17 mouse cellular contexts compared by ENCODE assay signal in genomic region chr13:37572983-37573382, GRCm38 (mm10).
"Had no signal": no experiment of that assay in that cellular context is flagged by ENCODE, and none has a peak within 500 bp of the region (broad histone marks: within the 10 kb centered on the region; RNA-seq: fewer than 3 reads in every experiment).

No protein-coding gene starts in this region.

- H3K36me3 ChIP-seq: liver, embryonic 12.5 days; midbrain, embryonic 10.5 days; midbrain, embryonic 12.5 days; neural tube, embryonic 13.5 days; neural tube, embryonic 15.5 days had no signal

- H3K27ac ChIP-seq: liver, embryonic 12.5 days; liver, embryonic 14.5 days; midbrain, embryonic 10.5 days; midbrain, embryonic 12.5 days; neural tube, embryonic 13.5 days; neural tube, embryonic 15.5 days had no signal

- DNase-seq: lung, adult 18-20 months; lung, embryonic 14.5 days; lung, postnatal 10 days; lung, postnatal 4 days; midbrain, embryonic 14.5 days; right cerebral cortex, postnatal 14 days; thymus, adult 18-20 months; thymus, postnatal 14 days; thymus, postnatal 36 days had no signal

- H3K27me3 ChIP-seq: midbrain, embryonic 12.5 days; neural tube, embryonic 13.5 days; neural tube, embryonic 15.5 days had no signal

- H3K4me3 ChIP-seq: liver, embryonic 12.5 days; midbrain, embryonic 10.5 days; midbrain, embryonic 12.5 days; myocyte; neural tube, embryonic 13.5 days; neural tube, embryonic 15.5 days had no signal

- ATAC-seq: liver, embryonic 12.5 days; midbrain, embryonic 16.5 days had no signal

- H3K4me1 ChIP-seq: midbrain, embryonic 10.5 days; midbrain, embryonic 12.5 days; neural tube, embryonic 13.5 days; neural tube, embryonic 15.5 days had no signal

- H3K4me2 ChIP-seq: liver, embryonic 12.5 days; lung, embryonic 14.5 days; midbrain, embryonic 12.5 days; neural tube, embryonic 13.5 days; neural tube, embryonic 15.5 days had no signal

- H3K9me3 ChIP-seq: liver, embryonic 12.5 days; midbrain, embryonic 10.5 days; midbrain, embryonic 12.5 days; neural tube, embryonic 13.5 days; neural tube, embryonic 15.5 days had no signal

- H3K9ac ChIP-seq: liver, embryonic 12.5 days; liver, embryonic 14.5 days; lung, embryonic 14.5 days; midbrain, embryonic 12.5 days; neural tube, embryonic 13.5 days; neural tube, embryonic 15.5 days had no signal
